Mouse (Mus musculus): ENCODE results near the gene Taf11. TPM values are rescaled to one million over a fixed set of nuclear protein-coding genes. Genes with fewer than 3 reads are reported as not detected.

The Taf11 gene
- 45.2 and 47.1 TPM in 2 replicates for polyA plus RNA-seq (2014; fragmentation: Nextera tagmentation; extraction: Ambion mirVana)

GRCm38 (mm10) chr17:27909622-27910500 lies at the start of gene Taf11:
TSS of gene Taf11 (minus strand) at chr17:27909844.
- peak within 1 kb of the TSS; percentile 71 to 72 for H3K4me3 ChIP-seq (ENCODE audit: control insufficient read depth in 1 of 2, insufficient read depth in 1 of 2, low read depth in 1 of 2, low read length in 2 of 2)
- peak; percentile 44 for ATAC-seq (ENCODE audit: insufficient number of reproducible peaks, insufficient read depth, low FRiP score, low read depth)
- WGBS, result 2% methylated on average over 49 of the region's 53 CpGs
- no peaks in the 10 kb centered on the region for H3K9me3 ChIP-seq (ENCODE audit: control insufficient read depth, low read length)
- H3K4me1 ChIP-seq (ENCODE audit: control insufficient read depth in 2 of 2, insufficient read depth in 2 of 2, low read length in 2 of 2), result peaks cover 2 to 26% of the 10 kb centered on the region in 2 experiments
- peak within 1 kb of the TSS; percentile 74 to 86 for H3K27ac ChIP-seq (replicated peaks in 1 of 2; ENCODE audit: control insufficient read depth in 1 of 2, insufficient read depth in 1 of 2, low read depth in 2 of 2, low read length in 2 of 2)
- peaks cover 19% of the 10 kb centered on the region for H3K36me3 ChIP-seq (ENCODE audit: control insufficient read depth, insufficient read depth, low read length)
- H3K4me2 ChIP-seq (ENCODE audit: low read length), result peak within 1 kb of the TSS; percentile 85
- peak within 1 kb of the TSS; percentile 91 for H3K9ac ChIP-seq (ENCODE audit: low read length)
- H3K27me3 ChIP-seq (ENCODE audit: control insufficient read depth, insufficient read depth, low read length), result no peaks in the 10 kb centered on the region

- Histone ChIP-seq H3K9ac (ENCODE audit: low read length) (no peak overlapping the region), H3K27me3 (ENCODE audit: control insufficient read depth, insufficient read depth, low read length) (no peaks in the 10 kb centered on the region), H3K36me3 (ENCODE audit: control insufficient read depth, insufficient read depth, low read length) (no peaks in the 10 kb centered on the region), H3K27ac (replicated peaks in 1 of 2; ENCODE audit: control insufficient read depth in 1 of 2, insufficient read depth in 1 of 2, low read depth in 2 of 2, low read length in 2 of 2) (no peak overlapping the region), H3K4me1 (ENCODE audit: control insufficient read depth in 2 of 2, insufficient read depth in 2 of 2, low read length in 2 of 2) (peaks cover 3 to 9% of the 10 kb centered on the region in 2 experiments; a peak in 2 of 4 replicates), H3K4me3 (ENCODE audit: control insufficient read depth in 1 of 2, insufficient read depth in 1 of 2, low read depth in 1 of 2, low read length in 2 of 2) (no peak overlapping the region), H3K4me2 (ENCODE audit: low read length) (no peak overlapping the region), H3K9me3 (ENCODE audit: control insufficient read depth, low read length) (no peaks in the 10 kb centered on the region)
- 81% methylated on average over 9 of the region's 9 CpGs for WGBS
- ATAC-seq (ENCODE audit: insufficient number of reproducible peaks, insufficient read depth, low FRiP score, low read depth), result no peak
These were observed 48.0 kb upstream of the Taf11 start for GRCm38 (mm10) chr17:27957649-27958048.

GRCm38 (mm10) chr17:27954629-27955402 lies 45.2 kb upstream of the Taf11 start:
- no peak overlapping the region for H3K27ac ChIP-seq (replicated peaks in 1 of 2; ENCODE audit: control insufficient read depth in 1 of 2, insufficient read depth in 1 of 2, low read depth in 2 of 2, low read length in 2 of 2)
- H3K9me3 ChIP-seq (ENCODE audit: control insufficient read depth, low read length), result no peaks in the 10 kb centered on the region
- no peaks in the 10 kb centered on the region for H3K27me3 ChIP-seq (ENCODE audit: control insufficient read depth, insufficient read depth, low read length)
- 61% methylated on average over 14 of the region's 14 CpGs for WGBS
- no peak overlapping the region for H3K4me2 ChIP-seq (ENCODE audit: low read length)
- no peaks in the 10 kb centered on the region for H3K36me3 ChIP-seq (ENCODE audit: control insufficient read depth, insufficient read depth, low read length)
- no peak for ATAC-seq (ENCODE audit: insufficient number of reproducible peaks, insufficient read depth, low FRiP score, low read depth)
- H3K4me1 ChIP-seq (ENCODE audit: control insufficient read depth in 2 of 2, insufficient read depth in 2 of 2, low read length in 2 of 2), result peaks cover 3 to 9% of the 10 kb centered on the region in 2 experiments; a peak in 2 of 4 replicates
- no peak overlapping the region for H3K4me3 ChIP-seq (ENCODE audit: control insufficient read depth in 1 of 2, insufficient read depth in 1 of 2, low read depth in 1 of 2, low read length in 2 of 2)
- no peak overlapping the region for H3K9ac ChIP-seq (ENCODE audit: low read length)

GRCm38 (mm10) chr17:27953136-27953535 lies 43.5 kb upstream of the Taf11 start:
- whole genome bisulfite sequencing, result 74% methylated on average over 6 of the region's 6 CpGs
- Histone ChIP-seq H3K4me3 (ENCODE audit: control insufficient read depth in 1 of 2, insufficient read depth in 1 of 2, low read depth in 1 of 2, low read length in 2 of 2) (no peak overlapping the region), H3K27me3 (ENCODE audit: control insufficient read depth, insufficient read depth, low read length) (no peaks in the 10 kb centered on the region), H3K9me3 (ENCODE audit: control insufficient read depth, low read length) (no peaks in the 10 kb centered on the region), H3K4me1 (ENCODE audit: control insufficient read depth in 2 of 2, insufficient read depth in 2 of 2, low read length in 2 of 2) (peaks cover 3 to 9% of the 10 kb centered on the region in 2 experiments; a peak in 2 of 4 replicates), H3K4me2 (ENCODE audit: low read length) (no peak overlapping the region), H3K9ac (ENCODE audit: low read length) (no peak overlapping the region), H3K36me3 (ENCODE audit: control insufficient read depth, insufficient read depth, low read length) (no peaks in the 10 kb centered on the region), H3K27ac (replicated peaks in 1 of 2; ENCODE audit: control insufficient read depth in 1 of 2, insufficient read depth in 1 of 2, low read depth in 2 of 2, low read length in 2 of 2) (no peak overlapping the region)
- no peak for ATAC-seq (ENCODE audit: insufficient number of reproducible peaks, insufficient read depth, low FRiP score, low read depth)

- peaks cover 12 to 22% of the 10 kb centered on the region in 2 experiments for H3K4me1 ChIP-seq (ENCODE audit: control insufficient read depth in 2 of 2, insufficient read depth in 2 of 2, low read length in 2 of 2)
- H3K4me3 ChIP-seq (ENCODE audit: control insufficient read depth in 1 of 2, insufficient read depth in 1 of 2, low read depth in 1 of 2, low read length in 2 of 2), result no peak overlapping the region
- no peaks in the 10 kb centered on the region for H3K9me3 ChIP-seq (ENCODE audit: control insufficient read depth, low read length)
- H3K27me3 ChIP-seq (ENCODE audit: control insufficient read depth, insufficient read depth, low read length), result no peaks in the 10 kb centered on the region
- H3K4me2 ChIP-seq (ENCODE audit: low read length), result no peak overlapping the region
- H3K36me3 ChIP-seq (ENCODE audit: control insufficient read depth, insufficient read depth, low read length), result no peaks in the 10 kb centered on the region
- H3K27ac ChIP-seq (replicated peaks in 1 of 2; ENCODE audit: control insufficient read depth in 1 of 2, insufficient read depth in 1 of 2, low read depth in 2 of 2, low read length in 2 of 2), result no peak overlapping the region
- ATAC-seq (ENCODE audit: insufficient number of reproducible peaks, insufficient read depth, low FRiP score, low read depth), result no peak
- no peak overlapping the region for H3K9ac ChIP-seq (ENCODE audit: low read length)
- 74% methylated on average over 2 of the region's 2 CpGs for WGBS
These were observed 37.5 kb upstream of the Taf11 start for GRCm38 (mm10) chr17:27947155-27947554.

GRCm38 (mm10) chr17:27946371-27946770 lies 36.7 kb upstream of the Taf11 start:
- Histone ChIP-seq H3K9ac (ENCODE audit: low read length) (no peak overlapping the region), H3K4me3 (ENCODE audit: control insufficient read depth in 1 of 2, insufficient read depth in 1 of 2, low read depth in 1 of 2, low read length in 2 of 2) (no peak overlapping the region), H3K27me3 (ENCODE audit: control insufficient read depth, insufficient read depth, low read length) (no peaks in the 10 kb centered on the region), H3K27ac (replicated peaks in 1 of 2; ENCODE audit: control insufficient read depth in 1 of 2, insufficient read depth in 1 of 2, low read depth in 2 of 2, low read length in 2 of 2) (peak overlapping the region; percentile 42 to 71), H3K36me3 (ENCODE audit: control insufficient read depth, insufficient read depth, low read length) (no peaks in the 10 kb centered on the region), H3K4me2 (ENCODE audit: low read length) (no peak overlapping the region), H3K4me1 (ENCODE audit: control insufficient read depth in 2 of 2, insufficient read depth in 2 of 2, low read length in 2 of 2) (peaks cover 12 to 27% of the 10 kb centered on the region in 2 experiments), H3K9me3 (ENCODE audit: control insufficient read depth, low read length) (no peaks in the 10 kb centered on the region)
- WGBS, result 75% methylated on average over 8 of the region's 8 CpGs
- ATAC-seq (ENCODE audit: insufficient number of reproducible peaks, insufficient read depth, low FRiP score, low read depth), result no peak

- Histone ChIP-seq H3K4me1 (ENCODE audit: control insufficient read depth in 2 of 2, insufficient read depth in 2 of 2, low read length in 2 of 2) (peaks cover 15 to 32% of the 10 kb centered on the region in 2 experiments), H3K9ac (ENCODE audit: low read length) (peak overlapping the region; percentile 50; the same call in 1 of the 2 replicates), H3K27ac (replicated peaks in 1 of 2; ENCODE audit: control insufficient read depth in 1 of 2, insufficient read depth in 1 of 2, low read depth in 2 of 2, low read length in 2 of 2) (peak overlapping the region; percentile 66 to 71), H3K4me2 (ENCODE audit: low read length) (0 out of 2 replicates have a peak overlapping the region, but pooled peaks have one; percentile 13), H3K9me3 (ENCODE audit: control insufficient read depth, low read length) (no peaks in the 10 kb centered on the region), H3K36me3 (ENCODE audit: control insufficient read depth, insufficient read depth, low read length) (no peaks in the 10 kb centered on the region), H3K4me3 (ENCODE audit: control insufficient read depth in 1 of 2, insufficient read depth in 1 of 2, low read depth in 1 of 2, low read length in 2 of 2) (no peak overlapping the region), H3K27me3 (ENCODE audit: control insufficient read depth, insufficient read depth, low read length) (no peaks in the 10 kb centered on the region)
- WGBS, result 39% methylated on average over 6 of the region's 6 CpGs
- ATAC-seq (ENCODE audit: insufficient number of reproducible peaks, insufficient read depth, low FRiP score, low read depth), result peak; percentile 58
These were observed 36.0 kb upstream of the Taf11 start for GRCm38 (mm10) chr17:27945546-27946216.
